Mouse (Mus musculus) limb, embryonic 14.5 days (tissue): ENCODE measurements at regions not wholly inside any gene's neighbourhood (a gene's known extent, or its start where the extent isn't known, plus 50 kb on each side); places are given as distances from the start of the nearest gene placed in this dataset.

Experiments
- ATAC-seq: fragments of 200-750 bp; cut with Nextera tagmentation; 2 replicates; pipeline ENCODE4 v1.8.0; 2017; ENCODE audit warnings: low read depth, moderate number of reproducible peaks, moderate TSS enrichment; ENCODE audit not compliant: low FRiP score
- DNase-seq: peaks from one replicate; pipeline ENCODE4 v3.0.0-alpha.2; 2015; ENCODE audit warnings: low spot score
- H3K27ac ChIP-seq: fragments of 300-500 bp; sonication (generic); replicated peaks from 2 replicates; pipeline ENCODE4 v1.5.1; 2014; ENCODE audit warnings: low read depth, mild to moderate bottlenecking, low read length, moderate library complexity, mixed read lengths
- H3K27me3 ChIP-seq: fragments of 300-500 bp; sonication (generic); 2 replicates; pipeline ENCODE4 v1.6.1; 2014; ENCODE audit warnings: low read length, mixed read lengths; ENCODE audit not compliant: control insufficient read depth, insufficient read depth
- H3K36me3 ChIP-seq: fragments of 300-500 bp; sonication (generic); 2 replicates; pipeline ENCODE4 v1.6.1; 2014; ENCODE audit warnings: mild to moderate bottlenecking, low read length, moderate library complexity, mixed read lengths; ENCODE audit not compliant: control insufficient read depth, insufficient read depth
- H3K4me1 ChIP-seq: fragments of 300-500 bp; sonication (generic); 2 replicates; pipeline ENCODE4 v1.6.1; 2014; ENCODE audit warnings: antibody characterized with exemption, low read length, mixed read lengths; ENCODE audit not compliant: control insufficient read depth, insufficient read depth
- H3K4me2 ChIP-seq: fragments of 300-500 bp; sonication (generic); replicated peaks from 2 replicates; pipeline ENCODE4 v1.6.1; 2014; ENCODE audit warnings: low read depth, mild to moderate bottlenecking, low read length, moderate library complexity; ENCODE audit not compliant: severe bottlenecking
- H3K4me3 ChIP-seq: fragments of 300-500 bp; sonication (generic); replicated peaks from 2 replicates; pipeline ENCODE4 v1.5.1; 2014; ENCODE audit warnings: low read length
- H3K9ac ChIP-seq: fragments of 300-500 bp; sonication (generic); 2 replicates; pipeline ENCODE4 v1.6.1; 2014; ENCODE audit warnings: mild to moderate bottlenecking, low read depth, low read length, moderate library complexity; ENCODE audit not compliant: severe bottlenecking
- H3K9me3 ChIP-seq: fragments of 300-500 bp; sonication (generic); 2 replicates; pipeline ENCODE4 v1.6.1; 2016; ENCODE audit warnings: low read length; ENCODE audit not compliant: control insufficient read depth
- POLR2A ChIP-seq: fragments of 200-500 bp; IDR thresholded peaks from 2 replicates; pipeline ENCODE4 v1.8.0; 2012; ENCODE audit warnings: inconsistent platforms, mild to moderate bottlenecking, moderate library complexity, borderline replicate concordance; ENCODE audit not compliant: insufficient read depth, insufficient read length; ENCODE audit errors: extremely low read depth
- WGBS: fragments of 180-500 bp; shearing (Covaris S2); extraction: QIAGEN DNeasy Blood & Tissue Kit; methylation state at CpG from one replicate; pipeline ENCODE4 v1.1.7; 2014; 5-methylcytosine and 5-hydroxymethylcytosine counted together

- Histone ChIP-seq H3K4me1 (no peaks in the 10 kb centered on the region), H3K27ac (no peak overlapping the region), H3K9ac (no peak overlapping the region), H3K27me3 (no peaks in the 10 kb centered on the region), H3K4me2 (no peak overlapping the region), H3K36me3 (no peaks in the 10 kb centered on the region), H3K9me3 (no peaks in the 10 kb centered on the region), H3K4me3 (no peak overlapping the region)
- DNase-seq (no peak), ATAC-seq (no peak)
- 80% methylated on average over 3 of the region's 3 CpGs for WGBS
- TF ChIP-seq POLR2A = no peak
Observed at GRCm38 (mm10) chr19:51102411-51102810, 424.0 kb upstream of the Sorcs1 start.

GRCm38 (mm10) chr19:51074762-51075161 is 396.3 kb upstream of the Sorcs1 start:
- Histone ChIP-seq H3K4me3 (no peak overlapping the region), H3K27me3 (no peaks in the 10 kb centered on the region), H3K4me1 (no peaks in the 10 kb centered on the region), H3K4me2 (no peak overlapping the region), H3K36me3 (no peaks in the 10 kb centered on the region), H3K9me3 (no peaks in the 10 kb centered on the region), H3K9ac (no peak overlapping the region), H3K27ac (no peak overlapping the region)
- WGBS = 50% methylated on average over 4 of the region's 4 CpGs
- TF ChIP-seq POLR2A = no peak
- DNase-seq (no peak), ATAC-seq (no peak)

DNA sequence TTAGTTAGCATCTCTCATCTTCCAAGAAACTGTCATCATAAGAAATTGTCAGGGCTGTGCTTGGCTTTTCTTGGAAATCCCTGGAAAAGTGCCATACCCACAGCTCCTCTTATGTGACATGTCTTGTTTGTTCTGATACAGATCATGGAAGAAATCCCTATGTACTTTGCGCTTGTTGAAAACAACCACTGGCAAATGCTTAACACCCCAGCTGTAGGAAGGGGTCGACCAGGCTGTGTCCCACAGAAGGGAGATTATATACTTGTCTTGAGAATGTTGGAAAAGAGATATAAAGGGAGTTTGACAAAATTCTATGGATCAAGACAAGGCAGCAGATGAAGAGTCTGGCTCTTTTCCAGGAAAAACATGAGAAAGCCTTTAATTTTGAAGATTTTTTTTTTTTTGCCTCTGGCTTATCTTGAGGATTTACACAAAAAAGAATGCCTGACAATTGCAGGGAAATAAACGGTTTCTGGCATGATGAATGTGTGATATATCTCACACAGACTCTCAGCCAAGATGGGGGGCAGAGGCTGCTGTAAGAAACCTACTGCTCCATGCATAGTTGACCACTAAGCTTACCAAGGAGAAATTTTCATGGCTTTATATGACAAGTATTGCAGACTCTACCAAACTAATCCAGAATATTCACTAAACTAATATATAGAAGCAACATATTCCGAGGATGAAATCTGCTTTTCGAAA is 381.7 kb upstream of the Sorcs1 start:
- no peak overlapping the region for H3K4me2 ChIP-seq
- ATAC-seq = no peak
- no peaks in the 10 kb centered on the region for H3K36me3 ChIP-seq
- no peak for TF ChIP-seq POLR2A
- no peak overlapping the region for H3K4me3 ChIP-seq
- WGBS = 77% methylated on average over 5 of the region's 5 CpGs
- no peaks in the 10 kb centered on the region for H3K9me3 ChIP-seq
- H3K27ac ChIP-seq = no peak overlapping the region
- no peaks in the 10 kb centered on the region for H3K4me1 ChIP-seq
- no peak overlapping the region for H3K9ac ChIP-seq
- peak; percentile 5 for DNase-seq
- no peaks in the 10 kb centered on the region for H3K27me3 ChIP-seq

- TF ChIP-seq POLR2A = no peak
- ATAC-seq = no peak
- H3K4me3 ChIP-seq = no peak overlapping the region
- 71% methylated on average over 3 of the region's 3 CpGs for WGBS
- no peak overlapping the region for H3K9ac ChIP-seq
- no peak overlapping the region for H3K4me2 ChIP-seq
- H3K4me1 ChIP-seq = no peaks in the 10 kb centered on the region
- DNase-seq = no peak
- no peak overlapping the region for H3K27ac ChIP-seq
- no peaks in the 10 kb centered on the region for H3K36me3 ChIP-seq
- no peaks in the 10 kb centered on the region for H3K9me3 ChIP-seq
- H3K27me3 ChIP-seq = no peaks in the 10 kb centered on the region
Observed at GRCm38 (mm10) chr19:51043544-51043943, 365.1 kb upstream of the Sorcs1 start.

DNA sequence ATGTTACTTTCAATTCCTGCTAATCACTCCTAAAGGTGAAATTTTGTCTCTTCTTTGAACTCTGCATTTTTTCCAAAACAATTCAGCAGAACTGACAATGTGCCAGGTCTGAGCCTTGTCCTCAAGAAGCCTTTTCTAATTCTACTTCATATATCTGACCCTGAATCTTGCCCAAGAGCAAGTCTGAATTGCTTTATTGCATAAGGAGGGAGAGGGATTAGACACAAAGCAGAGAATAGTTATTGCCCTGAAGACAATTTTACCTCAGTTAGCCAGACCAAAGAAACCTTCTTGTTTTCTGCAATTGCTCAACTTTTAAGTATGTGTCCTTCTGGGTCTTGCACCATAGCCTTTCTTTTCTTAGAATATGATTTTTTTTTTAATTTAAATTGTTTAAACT is 316.0 kb upstream of the Sorcs1 start:
- DNase-seq = no peak
- no peaks in the 10 kb centered on the region for H3K27me3 ChIP-seq
- TF ChIP-seq POLR2A = no peak
- H3K4me1 ChIP-seq = no peaks in the 10 kb centered on the region
- H3K4me2 ChIP-seq = no peak overlapping the region
- no peak overlapping the region for H3K27ac ChIP-seq
- no peaks in the 10 kb centered on the region for H3K9me3 ChIP-seq
- ATAC-seq = no peak
- no peaks in the 10 kb centered on the region for H3K36me3 ChIP-seq
- no peak overlapping the region for H3K4me3 ChIP-seq
- H3K9ac ChIP-seq = no peak overlapping the region
